Mouse (Mus musculus): ENCODE measurements around the gene Pcdh9.

The Pcdh9 gene

DNA sequence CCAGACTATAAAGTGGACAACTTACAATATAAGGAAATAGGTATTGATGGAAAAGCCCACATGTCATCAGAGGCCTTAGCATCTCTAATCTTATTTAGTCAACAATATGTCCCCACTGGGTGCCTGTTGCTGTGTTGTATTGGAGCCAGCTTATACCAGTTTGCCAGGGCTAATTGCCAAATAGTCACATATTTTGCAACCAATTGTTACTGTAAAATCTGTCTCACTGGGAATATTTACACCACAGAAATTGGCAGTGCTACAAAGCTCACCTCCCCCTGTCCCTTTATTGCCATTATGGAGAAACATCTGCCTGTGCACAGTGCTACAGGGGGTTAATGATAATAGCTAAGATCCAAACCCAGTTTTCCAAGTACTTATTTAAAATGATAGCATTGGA lies 721.3 kb downstream of the Pcdh9 start:
- CTCF ChIA-PET, result interaction anchor here (0.6 kb wide), 1 partner anchor 9 kb away, joined by 3 read pairs; no protein-coding TSS in a partner anchor

DNA sequence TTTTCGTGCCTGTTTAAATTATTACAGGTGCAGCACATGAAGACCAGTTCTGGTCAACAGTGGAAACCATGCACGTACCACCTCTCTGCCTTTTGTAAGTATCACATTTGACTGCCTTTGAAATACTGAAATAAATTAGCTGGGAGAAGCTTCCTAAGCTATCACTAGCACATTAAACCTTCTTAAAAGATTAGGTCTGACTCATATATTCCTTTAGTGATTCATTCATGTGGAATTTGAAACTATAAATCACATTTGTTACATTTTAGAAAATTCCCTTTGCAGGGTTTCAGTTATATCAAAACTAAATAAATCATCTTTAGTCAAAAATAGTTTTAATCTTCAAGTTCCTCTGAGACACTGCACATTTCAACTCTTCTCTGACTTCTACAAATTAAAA lies 722.1 kb downstream of the Pcdh9 start:
- CTCF ChIA-PET, result interaction anchor here (0.6 kb wide), 1 partner anchor 8 kb away, joined by 3 read pairs; no protein-coding TSS in a partner anchor

- CTCF ChIA-PET, result no interaction called here
These were observed 747.1 kb downstream of the Pcdh9 start for GRCm38 (mm10) chr14:93143414-93143813.

DNA sequence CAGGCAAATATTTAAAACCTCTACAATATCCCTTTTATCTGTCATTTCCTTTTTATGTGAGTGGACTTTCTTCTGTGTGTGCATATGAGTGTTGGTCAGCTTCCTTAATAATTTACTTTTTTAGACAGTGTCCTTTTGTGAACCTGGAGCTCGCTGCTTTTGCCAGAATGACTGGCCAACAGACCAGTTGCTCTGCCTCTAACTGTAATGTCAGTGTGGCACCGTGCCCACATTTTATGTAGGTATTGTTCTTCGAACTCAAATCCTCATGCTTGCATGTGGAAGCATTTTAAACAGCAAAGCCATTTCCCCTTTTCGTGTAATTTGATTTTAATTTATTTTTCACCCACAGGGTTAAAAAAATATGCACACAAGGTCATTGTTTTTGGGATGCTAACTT lies 748.4 kb downstream of the Pcdh9 start:
- CTCF ChIA-PET, result no interaction called here

DNA sequence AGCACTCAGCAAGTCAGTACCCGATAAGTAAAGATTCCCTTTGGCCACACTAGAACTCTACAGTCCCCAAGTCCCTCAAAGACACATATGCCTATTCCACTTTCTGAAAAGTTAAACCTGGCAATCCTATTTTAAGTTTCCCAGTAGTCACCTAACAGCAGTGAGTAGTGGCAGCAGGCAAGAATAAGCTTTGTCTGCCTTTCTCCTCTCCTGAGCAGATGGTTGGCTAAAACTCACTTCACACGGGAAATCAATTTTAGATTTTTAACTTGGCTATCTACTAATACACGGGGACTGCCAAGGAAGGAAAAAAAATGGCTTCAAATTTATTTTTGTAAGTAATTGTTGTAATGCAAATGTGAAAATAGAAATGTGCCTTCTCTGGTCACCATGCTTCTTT lies 763.5 kb downstream of the Pcdh9 start:
- CTCF ChIA-PET, result no interaction called here

DNA sequence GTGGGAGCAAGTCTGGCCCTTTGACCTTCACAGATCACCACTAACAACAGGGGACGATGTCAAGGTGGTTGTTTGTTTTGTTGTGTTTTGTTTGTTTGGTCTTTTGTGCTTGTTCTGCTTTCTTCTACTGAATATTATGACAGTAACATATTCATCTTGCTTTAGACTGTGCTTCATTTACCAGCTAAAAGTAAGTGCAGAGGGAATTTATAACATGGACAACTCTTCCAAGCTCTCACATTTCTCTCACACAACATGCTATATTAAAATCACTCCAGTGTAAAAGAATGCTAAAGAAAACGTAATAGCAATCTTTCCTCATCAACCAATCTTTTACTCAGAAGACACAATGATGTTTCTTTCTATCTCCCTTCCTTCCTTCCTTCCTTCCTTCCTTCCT lies 787.7 kb downstream of the Pcdh9 start:
- CTCF ChIA-PET, result no interaction called here

GRCm38 (mm10) chr14:93095081-93095480 lies 795.4 kb downstream of the Pcdh9 start:
- CTCF ChIA-PET, result no interaction called here

DNA sequence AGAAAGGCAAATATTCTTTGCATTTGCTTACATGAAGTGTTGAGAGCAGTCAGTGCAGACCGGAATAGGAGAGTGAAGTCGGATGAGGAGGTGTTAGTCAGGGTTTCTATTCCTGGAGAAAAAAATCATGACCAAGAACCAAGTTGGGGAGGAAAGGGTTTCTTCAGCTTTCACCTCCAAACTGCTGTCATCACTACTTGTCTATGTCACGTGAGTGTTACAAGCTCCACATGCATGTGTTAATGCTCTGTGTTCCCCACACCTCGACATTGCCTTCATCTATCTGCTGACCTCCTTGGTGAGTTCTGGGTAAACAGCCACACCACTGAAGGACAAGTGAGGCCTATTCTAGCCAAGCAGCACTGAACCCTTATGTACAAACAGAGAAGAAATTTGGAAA lies 797.7 kb downstream of the Pcdh9 start:
- CTCF ChIA-PET, result no interaction called here

- CTCF ChIA-PET, result no interaction called here
These were observed 804.8 kb downstream of the Pcdh9 start for GRCm38 (mm10) chr14:93085646-93086045.

DNA sequence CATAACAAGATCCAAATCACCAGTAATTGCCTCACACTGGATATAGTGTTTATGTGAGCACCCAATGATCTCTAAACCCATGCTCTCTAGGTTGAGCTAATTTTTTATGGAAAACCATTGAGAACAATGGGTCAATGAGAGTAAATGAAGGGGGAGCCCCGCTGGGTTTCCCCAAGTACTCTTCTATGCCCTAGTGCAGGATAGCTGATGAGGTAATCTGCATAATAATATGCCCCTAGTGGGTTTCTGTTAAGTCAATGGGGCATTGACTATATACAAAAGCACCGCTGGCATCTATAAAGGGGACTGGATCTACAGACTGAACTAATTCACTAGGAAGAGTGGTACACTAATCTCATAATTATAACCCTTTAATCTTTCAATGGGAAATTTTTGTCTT lies 807.3 kb downstream of the Pcdh9 start:
- CTCF ChIA-PET, result no interaction called here

- CTCF ChIA-PET, result no interaction called here
These were observed 809.6 kb downstream of the Pcdh9 start for GRCm38 (mm10) chr14:93080910-93081309.

DNA sequence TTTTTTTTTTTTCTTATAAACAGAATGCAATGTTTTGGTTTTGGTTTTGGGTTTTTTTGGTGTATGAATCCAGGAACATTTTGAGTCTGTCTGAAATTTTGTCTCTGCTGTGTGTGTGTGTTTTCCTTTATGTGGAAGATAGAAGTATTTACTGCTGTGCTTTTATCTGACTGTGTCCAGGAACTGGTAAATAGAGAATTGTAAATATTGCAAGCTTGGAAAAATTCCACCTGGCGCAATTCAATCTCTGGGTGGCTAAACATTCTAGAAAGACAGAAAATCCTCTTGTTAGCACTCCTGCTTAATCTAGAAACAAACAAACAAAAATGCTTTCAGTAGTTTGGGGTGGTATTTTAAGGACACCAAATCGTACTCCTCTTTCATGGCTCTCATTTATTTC lies 814.7 kb downstream of the Pcdh9 start:
- CTCF ChIA-PET, result no interaction called here

DNA sequence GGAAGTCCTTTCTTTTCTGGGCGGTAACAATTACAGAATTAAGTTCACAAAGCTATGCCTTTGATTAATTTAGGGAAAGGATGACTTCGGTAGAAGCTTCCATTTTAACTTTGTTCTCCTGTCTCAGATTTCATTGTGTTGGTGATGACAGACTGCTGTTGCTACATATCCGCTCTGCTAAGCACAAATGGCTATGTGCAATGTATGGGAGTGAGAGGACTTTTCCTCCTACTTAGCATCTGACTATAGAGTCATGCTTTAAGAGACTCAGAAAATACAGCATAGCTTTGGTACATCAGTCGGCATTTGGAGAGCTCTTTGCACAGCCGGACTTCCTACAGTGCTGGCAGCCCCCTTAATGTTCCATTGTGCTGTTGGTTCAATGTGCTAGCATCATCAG lies 818.1 kb downstream of the Pcdh9 start:
- CTCF ChIA-PET, result no interaction called here

DNA sequence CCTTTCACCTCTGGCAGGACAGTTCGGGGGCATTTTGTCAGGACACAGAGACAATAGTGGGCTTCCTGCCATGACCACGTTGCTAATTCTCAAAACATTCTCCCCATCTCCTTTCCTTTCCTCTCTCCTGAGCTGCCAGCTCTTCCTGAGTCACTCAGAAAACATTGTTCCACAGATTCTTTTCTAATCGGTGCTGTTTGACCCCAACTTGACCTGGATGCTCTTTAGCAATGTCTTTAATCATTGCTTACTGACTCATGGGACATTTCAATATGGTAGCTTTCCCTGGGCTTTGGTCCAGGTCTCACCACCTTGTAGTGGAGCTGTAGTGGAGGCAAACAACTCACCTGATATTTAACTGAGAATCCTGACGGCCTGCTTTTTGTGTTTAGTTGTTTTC lies 820.3 kb downstream of the Pcdh9 start:
- CTCF ChIA-PET, result no interaction called here

- CTCF ChIA-PET, result no interaction called here
These were observed 822.8 kb downstream of the Pcdh9 start for GRCm38 (mm10) chr14:93067411-93068336.

DNA sequence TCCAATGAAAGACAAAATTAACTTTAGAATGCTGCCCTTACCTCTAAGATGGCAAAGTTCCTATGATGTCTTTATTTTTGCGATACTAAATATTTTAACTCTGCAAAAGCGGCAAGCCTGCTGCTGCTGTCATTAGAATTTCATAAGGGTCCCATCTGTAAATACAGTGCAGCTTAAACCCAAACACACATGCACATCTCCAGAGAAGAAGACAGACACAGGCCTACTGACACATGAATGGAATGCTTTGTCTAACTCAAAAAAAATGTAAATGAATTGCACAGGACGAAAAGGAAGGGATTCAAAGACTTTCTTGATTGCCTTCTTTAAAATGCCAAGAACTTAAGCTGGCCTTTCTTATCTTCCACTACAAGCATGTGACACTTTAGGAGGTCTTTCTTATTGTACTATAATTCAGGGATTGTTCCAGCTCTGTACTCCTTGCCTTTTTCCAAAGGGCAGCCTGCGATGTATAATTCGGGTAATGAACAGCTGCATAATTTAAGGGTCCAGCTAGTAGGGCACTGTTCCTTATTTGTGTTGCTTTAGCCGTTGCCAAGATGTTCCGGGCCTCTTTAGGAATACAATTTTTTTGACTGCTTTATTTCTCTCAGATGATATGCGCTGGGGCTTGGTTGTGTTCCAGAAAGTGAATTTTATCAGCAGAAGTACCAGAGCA lies 823.6 kb downstream of the Pcdh9 start:
- CTCF ChIA-PET, result no interaction called here

DNA sequence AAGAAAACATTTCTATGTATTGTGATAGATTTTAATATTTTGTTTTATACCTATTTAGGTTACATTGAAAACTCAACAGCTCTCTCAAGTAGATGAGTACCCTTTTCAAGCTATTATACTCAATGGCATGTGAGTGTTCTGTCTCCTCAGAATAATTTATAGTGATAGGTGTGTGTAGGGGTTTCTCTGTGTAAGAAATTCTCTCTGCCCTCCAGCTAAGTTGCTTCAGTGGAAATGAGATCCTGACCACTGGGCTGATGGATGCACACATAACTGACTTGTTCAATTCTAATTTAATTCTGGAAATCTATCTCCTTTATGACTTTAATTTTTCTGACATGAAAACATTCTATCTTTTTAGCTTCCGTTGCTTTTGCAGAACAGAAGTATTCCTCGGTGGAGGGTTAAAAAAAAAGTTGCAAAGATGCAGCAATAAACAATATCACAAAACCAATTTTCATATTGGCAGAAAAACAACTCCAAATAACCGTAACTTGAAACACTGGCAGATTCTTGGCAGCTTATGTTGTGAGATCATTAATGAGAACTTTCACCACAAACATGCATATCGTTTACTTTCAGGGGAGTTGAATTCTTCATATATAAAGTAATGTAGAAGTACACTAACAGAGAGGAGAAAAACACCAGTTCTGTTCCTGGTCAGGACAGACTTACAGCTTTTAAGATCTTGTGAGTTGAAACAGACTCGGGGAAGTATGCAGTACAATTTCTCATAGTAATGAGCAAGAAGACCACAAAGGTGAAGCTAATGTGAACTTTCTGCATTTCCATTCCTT lies 828.5 kb downstream of the Pcdh9 start:
- CTCF ChIA-PET, result no interaction called here

- CTCF ChIA-PET, result no interaction called here
These were observed 831.7 kb downstream of the Pcdh9 start for GRCm38 (mm10) chr14:93058799-93059198.

DNA sequence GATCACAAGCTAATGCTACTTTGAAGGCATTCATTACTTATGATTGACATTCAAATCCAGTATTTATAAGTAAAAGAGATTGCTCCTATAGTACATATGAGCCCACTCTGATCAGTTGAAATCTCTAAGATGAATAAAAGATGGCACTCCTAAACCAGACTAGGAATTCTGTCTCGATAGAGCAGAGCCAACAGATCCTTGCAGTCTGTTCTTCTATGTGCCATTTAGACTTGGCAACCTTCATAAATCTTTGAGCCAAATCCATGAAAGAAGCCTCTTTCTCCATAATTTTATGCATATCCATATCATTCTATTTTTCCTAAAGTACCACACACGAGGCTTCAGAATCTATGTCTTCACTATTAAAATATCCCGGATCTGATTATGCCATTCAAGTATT lies 834.5 kb downstream of the Pcdh9 start:
- CTCF ChIA-PET, result no interaction called here

DNA sequence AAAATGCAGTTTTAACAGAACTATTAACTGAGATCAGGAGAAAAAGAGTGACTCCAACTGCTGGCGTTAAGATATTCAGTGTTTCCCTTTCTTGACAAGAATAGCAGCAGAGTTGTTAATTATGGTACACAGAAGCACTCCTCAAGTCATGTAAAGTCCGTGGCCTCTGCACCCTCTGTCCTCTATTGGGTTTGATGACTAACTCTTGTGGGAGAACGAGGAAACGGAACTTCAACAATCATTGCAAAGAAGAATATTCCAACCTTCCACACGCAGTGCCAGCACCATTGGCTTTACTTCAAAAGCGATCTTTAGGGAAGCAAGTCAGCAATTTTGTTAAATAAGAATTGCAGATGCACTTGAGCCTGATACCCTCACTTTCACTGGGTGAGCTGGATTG lies 849.9 kb downstream of the Pcdh9 start:
- CTCF ChIA-PET, result no interaction called here

DNA sequence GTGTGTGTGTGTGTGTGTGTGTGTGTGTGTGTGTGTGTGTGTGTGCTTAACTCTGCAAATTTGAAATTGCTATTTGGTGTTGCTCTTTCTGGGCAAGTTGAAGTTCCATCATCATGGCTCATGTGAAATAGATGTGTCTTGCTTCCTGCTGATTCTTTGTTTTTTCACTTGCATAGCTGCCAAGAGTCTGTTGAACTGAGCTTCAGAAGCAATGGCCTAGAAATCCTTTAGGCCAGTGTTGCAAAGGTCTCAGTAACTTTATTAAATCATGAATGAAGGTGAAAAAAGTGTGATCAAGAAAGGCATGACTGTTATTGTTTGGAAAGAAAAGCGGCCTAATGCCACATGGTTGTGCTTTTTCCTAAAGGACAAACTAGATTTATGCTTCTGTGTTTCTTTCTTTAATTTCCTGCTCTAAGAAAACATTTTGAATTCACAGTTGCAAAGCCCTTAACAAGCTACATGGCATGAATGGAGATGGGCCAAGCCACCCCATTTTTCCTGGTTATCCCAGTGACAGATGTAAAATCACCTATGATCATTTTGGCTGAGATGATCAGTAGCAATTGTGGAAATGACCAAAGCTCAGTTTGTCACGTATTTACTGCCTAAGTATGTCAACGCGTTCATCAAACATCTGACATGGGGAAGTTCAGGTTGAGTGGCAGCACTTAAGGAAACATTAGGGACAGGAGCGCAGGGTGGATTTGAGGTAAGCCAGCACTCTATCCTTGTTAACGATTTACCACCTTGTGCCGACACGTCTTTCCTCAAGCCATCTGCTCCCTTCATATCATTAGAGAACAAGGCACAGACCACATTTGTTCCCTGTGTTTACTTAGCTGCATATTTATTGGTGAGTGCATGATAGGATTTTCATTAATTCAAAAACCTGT lies 850.9 kb downstream of the Pcdh9 start:
- CTCF ChIA-PET, result no interaction called here
